Mouse (Mus musculus) neural tube, embryonic 10.5 days (tissue): ENCODE measurements around the gene Rgcc.

Source experiments
- DNase-seq: peaks from one replicate; pipeline ENCODE4 v3.0.0-alpha.2; 2017; ENCODE audit warnings: low spot score; ENCODE audit errors: extremely low spot score

Rgcc gene

DNA sequence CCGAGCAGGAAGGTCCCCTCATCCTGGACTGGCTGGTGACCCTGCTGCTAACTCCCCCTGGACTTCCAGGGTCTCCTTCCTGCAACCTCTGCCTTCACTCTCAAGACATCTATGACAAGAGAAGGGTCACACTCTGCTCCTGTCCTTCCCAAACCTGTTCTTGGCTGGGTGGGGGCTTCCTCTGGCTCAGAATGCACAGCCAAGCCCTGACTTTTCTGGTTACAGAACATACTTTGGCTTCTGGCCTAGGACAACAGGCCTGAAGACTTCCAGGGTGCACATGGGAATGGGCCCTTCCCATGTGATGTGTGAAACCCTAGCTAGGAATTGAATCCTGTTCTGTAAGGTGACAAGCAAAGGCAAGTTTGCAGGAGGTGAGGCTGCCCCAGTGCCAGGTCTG, 22.0 kb downstream of the Rgcc start:
- DNase-seq = no peak

GRCm38 (mm10) chr14:79278927-79279326, 22.5 kb downstream of the Rgcc start:
- DNase-seq = no peak

DNA sequence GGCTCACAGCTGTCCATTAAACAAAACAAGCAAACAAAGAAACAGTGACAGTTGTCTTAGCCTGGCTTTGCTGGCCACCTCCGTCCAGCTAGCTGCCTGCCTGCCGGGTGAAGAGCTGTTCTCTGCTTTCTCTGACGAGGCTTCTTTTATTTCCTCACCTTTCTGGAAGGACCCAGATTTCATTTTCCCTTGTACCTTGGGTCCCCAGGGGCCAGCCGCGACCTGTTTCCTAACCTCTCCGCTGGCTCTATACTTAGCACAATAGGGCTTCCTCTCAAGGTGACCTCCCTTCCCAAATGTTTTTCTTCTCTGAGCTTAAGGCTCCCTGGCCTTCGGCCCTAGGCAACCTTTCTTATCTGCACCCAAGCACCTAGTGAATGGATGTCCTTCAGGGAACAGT, 23.5 kb downstream of the Rgcc start:
- no peak for DNase-seq

DNA sequence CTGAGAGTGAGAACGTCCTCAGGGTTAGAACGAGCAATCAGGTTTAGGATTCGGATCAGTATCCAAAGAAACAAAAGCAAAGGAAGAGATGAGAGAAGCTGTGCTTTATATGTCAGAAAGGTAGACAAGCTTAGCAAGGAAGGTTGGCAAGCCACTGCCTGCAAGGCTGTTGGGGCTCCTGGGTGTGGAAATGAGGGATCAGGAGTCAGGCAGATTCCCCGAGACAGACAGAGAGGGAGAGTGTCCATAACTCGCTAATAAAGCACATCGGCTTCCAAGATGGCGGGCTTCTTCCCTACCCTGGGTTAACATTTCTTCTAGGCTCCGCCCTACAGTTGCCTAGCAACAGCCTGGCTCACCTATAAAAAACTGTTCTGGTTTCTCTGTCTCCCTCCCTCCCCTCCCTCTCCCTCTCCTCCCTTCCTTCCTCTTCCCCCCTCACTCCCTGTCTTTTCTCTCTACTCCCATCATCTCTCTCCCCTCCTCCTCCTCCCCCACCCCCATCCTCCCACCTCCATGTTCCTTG, 25.5 kb downstream of the Rgcc start:
- DNase-seq = no peak

GRCm38 (mm10) chr14:79275441-79275840, 26.0 kb downstream of the Rgcc start:
- no peak for DNase-seq

DNA sequence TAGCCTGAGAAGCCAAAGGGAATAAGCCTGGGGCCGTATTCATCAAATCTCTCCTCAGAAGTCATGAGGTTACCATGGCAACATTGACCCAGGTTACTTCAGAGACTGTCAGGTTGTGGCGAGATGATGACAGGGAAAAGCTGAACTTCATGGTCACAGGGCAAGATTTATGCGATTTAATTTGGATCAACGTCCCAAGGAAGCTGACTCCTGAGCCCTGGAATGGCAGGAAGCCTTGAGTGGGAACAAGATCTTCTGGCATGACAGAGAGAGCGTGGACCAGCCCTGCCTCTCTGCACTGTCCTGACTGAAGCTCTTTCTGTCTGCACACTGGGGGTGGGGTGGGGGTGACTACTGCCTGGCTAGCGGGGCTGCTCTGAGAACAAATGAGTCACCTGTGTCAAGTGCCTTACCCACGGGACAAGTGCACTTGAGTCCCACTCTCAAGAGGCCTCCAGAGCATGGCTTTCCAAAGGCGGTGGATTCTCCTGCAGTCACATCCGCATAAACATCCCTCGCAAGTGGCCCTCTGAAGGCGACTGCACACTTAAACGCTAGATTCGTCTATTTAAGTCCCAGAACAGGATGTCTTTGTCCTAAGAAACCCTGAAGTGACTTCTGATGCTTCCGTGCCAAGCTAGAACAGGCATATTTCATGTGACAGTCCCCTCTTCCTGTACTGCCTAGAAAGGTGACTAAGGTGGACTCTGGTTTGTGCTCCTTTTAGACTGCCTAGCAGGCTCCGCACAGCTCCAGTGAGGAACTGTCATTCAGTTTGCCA, 27.6 kb downstream of the Rgcc start:
- no peak for DNase-seq

- DNase-seq = no peak
Measured at GRCm38 (mm10) chr14:79272991-79273390, 28.5 kb downstream of the Rgcc start.

- no peak for DNase-seq
Measured at GRCm38 (mm10) chr14:79272188-79272694, 29.2 kb downstream of the Rgcc start.

GRCm38 (mm10) chr14:79269551-79269950, 31.9 kb downstream of the Rgcc start:
- DNase-seq = no peak

DNA sequence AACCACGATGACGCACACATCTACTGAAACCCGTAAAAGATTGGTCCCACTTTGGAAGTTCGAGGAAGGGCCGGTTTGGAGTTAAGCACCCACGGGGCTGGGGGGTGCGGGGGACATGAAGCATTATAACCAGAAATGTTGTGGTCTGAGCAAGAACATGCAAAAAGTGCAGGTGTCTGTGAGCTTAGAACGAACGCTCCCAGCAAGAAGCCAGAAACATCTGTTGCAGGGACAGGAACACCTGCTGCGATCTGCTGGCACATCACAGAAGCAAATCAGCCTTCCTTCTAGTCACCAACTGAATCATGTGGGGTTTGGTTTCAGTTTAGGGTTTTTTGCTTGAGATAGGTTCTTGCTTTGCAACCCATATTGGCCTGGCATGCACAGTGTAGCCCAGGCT, 33.6 kb downstream of the Rgcc start:
- no peak for DNase-seq

DNA sequence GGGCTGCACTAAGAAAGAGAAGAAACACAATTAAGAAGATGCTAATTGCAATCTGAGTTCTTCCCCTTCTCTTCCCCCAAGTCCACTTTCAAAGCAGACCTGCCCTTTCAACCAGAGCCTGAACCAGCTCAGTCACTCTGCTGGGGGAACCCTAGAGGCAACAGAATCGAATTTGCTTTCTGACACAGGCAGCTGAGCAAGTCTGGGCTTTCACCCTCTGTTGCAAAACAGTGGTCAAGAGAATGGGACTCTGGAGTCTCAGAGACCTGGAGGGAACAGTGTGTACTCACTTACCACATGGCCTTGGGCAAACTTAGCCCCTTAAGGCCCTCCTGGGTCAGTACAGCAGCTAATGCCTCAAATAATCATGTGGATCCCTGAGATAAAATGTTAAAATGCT, 34.1 kb downstream of the Rgcc start:
- DNase-seq = no peak

- no peak for DNase-seq
Measured at GRCm38 (mm10) chr14:79266408-79266807, 35.0 kb downstream of the Rgcc start.

GRCm38 (mm10) chr14:79265738-79266137, 35.7 kb downstream of the Rgcc start:
- no peak for DNase-seq

DNA sequence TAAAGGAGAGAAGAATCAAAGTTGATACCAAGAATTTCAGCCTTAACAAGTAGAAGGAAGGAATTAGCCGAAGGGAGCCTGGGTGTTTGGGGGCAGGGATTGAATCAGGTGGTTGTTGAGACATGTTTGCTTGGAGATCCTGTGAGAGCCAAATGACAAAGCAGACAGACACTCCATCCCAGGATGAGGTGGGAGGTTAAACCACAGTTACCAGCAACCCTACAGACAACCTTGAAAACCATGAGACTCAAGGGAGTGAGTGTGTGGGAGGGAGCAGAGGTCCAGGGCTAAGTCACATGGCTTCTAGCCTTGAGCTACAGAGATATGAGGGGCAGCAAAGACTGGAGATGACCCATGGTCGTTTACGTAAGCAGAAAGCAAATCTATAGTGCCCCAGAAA, 38.1 kb downstream of the Rgcc start:
- no peak for DNase-seq

GRCm38 (mm10) chr14:79262677-79263076, 38.8 kb downstream of the Rgcc start:
- DNase-seq = no peak

- no peak for DNase-seq
Measured at GRCm38 (mm10) chr14:79259062-79259779, 42.2 kb downstream of the Rgcc start.

DNA sequence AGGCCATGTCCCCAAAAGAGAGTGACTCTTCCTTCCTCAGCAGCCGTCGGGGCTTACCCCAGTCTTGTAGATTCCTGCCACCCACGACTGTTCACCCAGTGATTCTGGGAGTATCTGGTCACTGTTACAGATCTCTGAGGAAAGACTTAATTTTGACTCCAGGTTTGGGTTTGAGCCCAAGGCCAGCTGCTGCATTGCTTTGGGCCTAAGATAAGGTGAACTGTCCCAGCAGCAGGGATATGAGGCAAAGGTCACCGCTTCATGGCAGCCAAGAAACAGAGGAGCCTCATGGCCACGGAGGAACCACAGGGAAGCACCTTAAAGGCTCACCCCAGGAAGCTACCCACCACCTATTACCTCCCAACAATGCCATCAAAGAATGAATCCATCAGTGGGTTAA, 44.8 kb downstream of the Rgcc start:
- no peak for DNase-seq

- DNase-seq = no peak
Measured at GRCm38 (mm10) chr14:79255786-79256185, 45.7 kb downstream of the Rgcc start.

DNA sequence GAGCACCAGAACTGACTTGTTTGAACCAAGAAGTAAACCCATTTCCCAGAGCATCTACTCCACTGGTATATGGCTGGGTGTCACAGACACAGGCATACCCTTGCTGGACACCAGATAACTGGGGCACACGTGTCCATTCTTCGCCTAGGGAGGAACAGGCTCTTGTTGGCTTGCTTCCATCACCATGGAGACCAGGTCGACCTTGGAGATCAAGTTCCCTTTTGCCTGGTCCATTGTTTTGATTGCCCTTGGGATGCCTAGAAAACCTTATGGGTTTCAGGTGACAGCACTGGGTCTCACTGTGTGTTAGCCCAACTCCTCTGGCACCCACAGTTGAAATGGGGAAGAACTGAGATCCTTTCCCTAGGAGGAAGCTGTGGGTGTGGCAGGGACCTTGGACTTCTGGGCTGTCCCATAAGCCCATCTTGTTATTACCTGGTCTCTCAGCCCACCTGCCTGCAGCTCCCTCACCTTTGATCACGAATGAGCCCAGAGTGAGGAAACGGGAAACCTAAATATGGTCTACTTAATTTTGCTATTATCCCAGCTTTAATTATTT, 49.6 kb downstream of the Rgcc start:
- DNase-seq = no peak

GRCm38 (mm10) chr14:79244571-79244970, 56.9 kb downstream of the Rgcc start:
- DNase-seq = no peak

- no peak for DNase-seq
Measured at GRCm38 (mm10) chr14:79243038-79243883, 58.2 kb downstream of the Rgcc start.
